Mouse (Mus musculus) bone marrow, adult 2 months (tissue): ENCODE results near the gene Smim11.

ENCODE experiments used
- CTCF ChIP-seq: fragments of 200-500 bp; IDR thresholded peaks from 2 replicates; pipeline ENCODE4 v1.5.1; 2011; ENCODE audit warnings: low read length, control low read depth; ENCODE audit not compliant: control insufficient read depth, insufficient read depth
- POLR2A ChIP-seq: fragments of 200-500 bp; IDR thresholded peaks from 2 replicates; pipeline ENCODE4 v1.6.1; 2011; ENCODE audit warnings: low read depth, mild to moderate bottlenecking, control low read depth, low read length, borderline replicate concordance; ENCODE audit not compliant: control insufficient read depth

DNA sequence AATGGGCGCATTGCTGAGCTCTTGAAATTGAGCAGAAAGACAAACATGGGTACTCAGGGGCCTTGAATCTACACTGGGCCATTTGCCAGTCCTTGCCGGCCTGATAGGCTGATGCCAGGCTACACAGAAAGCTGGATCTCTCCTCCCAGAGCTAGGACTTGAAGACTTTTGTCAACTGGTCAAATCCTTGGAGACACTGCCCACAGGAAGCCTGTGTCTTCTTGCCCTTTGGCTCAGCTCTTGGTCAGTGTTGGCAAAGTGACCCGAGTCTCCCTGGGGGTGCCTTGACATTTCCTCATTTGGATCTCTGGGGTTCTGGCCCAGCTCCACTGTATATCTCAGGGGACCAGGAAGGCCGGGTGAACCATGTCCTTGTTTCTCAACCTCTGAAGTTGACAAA is 25.6 kb upstream of the Smim11 start:
- TF ChIP-seq CTCF (no peak), POLR2A (no peak)
